Mouse (Mus musculus) forelimb bud, embryonic 11.5 days (tissue): ENCODE results near the gene Itga9.

Experiments used
- DNase-seq: peaks from one replicate; pipeline ENCODE4 v3.0.0-alpha.2; 2012; ENCODE audit warnings: low read depth, low spot score

The Itga9 gene

GRCm38 (mm10) chr9:118818508-118818907 lies 212.0 kb downstream of the Itga9 start:
- no peak for DNase-seq

- DNase-seq = peak; percentile 44
Observed at GRCm38 (mm10) chr9:118821220-118822185, 215.0 kb downstream of the Itga9 start.

- no peak for DNase-seq
Observed at GRCm38 (mm10) chr9:118822186-118822555, 215.7 kb downstream of the Itga9 start.

GRCm38 (mm10) chr9:118822581-118822980 lies 216.1 kb downstream of the Itga9 start:
- no peak for DNase-seq

GRCm38 (mm10) chr9:118831080-118831479 lies 224.6 kb downstream of the Itga9 start:
- DNase-seq = peak; percentile 16

- no peak for DNase-seq
Observed at GRCm38 (mm10) chr9:118832533-118832932, 226.0 kb downstream of the Itga9 start.

- no peak for DNase-seq
Observed at GRCm38 (mm10) chr9:118833413-118833812, 226.9 kb downstream of the Itga9 start.

GRCm38 (mm10) chr9:118838910-118839667 lies 232.6 kb downstream of the Itga9 start:
- no peak for DNase-seq

GRCm38 (mm10) chr9:118841247-118841646 lies 234.8 kb downstream of the Itga9 start:
- no peak for DNase-seq

- no peak for DNase-seq
Observed at GRCm38 (mm10) chr9:118841907-118842432, 235.5 kb downstream of the Itga9 start.

- no peak for DNase-seq
Observed at GRCm38 (mm10) chr9:118843711-118844110, 237.2 kb downstream of the Itga9 start.

GRCm38 (mm10) chr9:118845003-118845402 lies 238.5 kb downstream of the Itga9 start:
- DNase-seq = no peak

GRCm38 (mm10) chr9:118846766-118847165 lies 240.3 kb downstream of the Itga9 start:
- DNase-seq = no peak

- no peak for DNase-seq
Observed at GRCm38 (mm10) chr9:118856665-118857064, 250.2 kb downstream of the Itga9 start.

GRCm38 (mm10) chr9:118860613-118861141 lies 254.2 kb downstream of the Itga9 start:
- DNase-seq = no peak

- peak; percentile 51 for DNase-seq
Observed at GRCm38 (mm10) chr9:118862214-118862613, 255.7 kb downstream of the Itga9 start.

- peak; percentile 91 for DNase-seq
Observed at GRCm38 (mm10) chr9:118862852-118863260, 256.4 kb downstream of the Itga9 start.

- no peak for DNase-seq
Observed at GRCm38 (mm10) chr9:118863528-118863927, 257.0 kb downstream of the Itga9 start.

GRCm38 (mm10) chr9:118866949-118867348 lies 260.5 kb downstream of the Itga9 start:
- DNase-seq = no peak

GRCm38 (mm10) chr9:118867851-118868250 lies 261.4 kb downstream of the Itga9 start:
- DNase-seq = no peak

GRCm38 (mm10) chr9:118871089-118871488 lies 264.6 kb downstream of the Itga9 start:
- DNase-seq = peak; percentile 67

- no peak for DNase-seq
Observed at GRCm38 (mm10) chr9:118873031-118873430, 266.5 kb downstream of the Itga9 start.
